Mouse (Mus musculus) heart, postnatal 0 days (tissue): ENCODE data around the gene Apbb1.

Source experiments
- CTCF ChIP-seq: IDR thresholded peaks from 2 replicates; pipeline ENCODE4 v1.5.1; 2016; ENCODE audit warnings: antibody characterized with exemption, control low read depth, low read depth
- EP300 ChIP-seq: IDR thresholded peaks from 2 replicates; pipeline ENCODE4 v1.6.1; 2016; ENCODE audit warnings: antibody characterized with exemption, low read depth

- no peak for TF ChIP-seq EP300
- no peak for TF ChIP-seq CTCF
Measured at GRCm38 (mm10) chr7:105519336-105519735, 62.1 kb downstream of the Apbb1 start.
